Mouse (Mus musculus) MEL (cell line): Measurements from ENCODE around the gene Tgoln1. TPM values are rescaled to one million over a fixed set of nuclear protein-coding genes. Genes with fewer than 3 reads are reported as not detected.

Experiments used
- DNase-seq: peaks from one replicate; pipeline ENCODE4 v3.0.0; 2011; ENCODE audit warnings: low read depth, low spot score
- H3K27ac ChIP-seq: 2 replicates; pipeline ENCODE4 v1.5.1; 2012; ENCODE audit warnings: low read depth, mild to moderate bottlenecking, control low read depth, low read length, moderate library complexity; ENCODE audit not compliant: control insufficient read depth
- H3K27me3 ChIP-seq, 2 experiments: fragments of 150-350 bp in 1 of 2; sonication (generic) in 1 of 2; 2 replicates each; pipeline ENCODE4 v1.6.1; 2012; ENCODE audit warnings: low read length in 2 of 2, mild to moderate bottlenecking in 2 of 2, improper control_type of control experiment in 1 of 2, moderate library complexity in 1 of 2; ENCODE audit not compliant: insufficient read depth in 2 of 2, control insufficient read depth in 1 of 2
- H3K36me3 ChIP-seq, 2 experiments: 2 replicates each; pipeline ENCODE4 v1.6.1; 2012 to 2014; ENCODE audit warnings: low read length in 2 of 2, improper control_type of control experiment in 1 of 2, inconsistent platforms in 1 of 2, mild to moderate bottlenecking in 1 of 2; ENCODE audit not compliant: insufficient read depth in 2 of 2, control insufficient read depth in 1 of 2
- H3K4me1 ChIP-seq, 2 experiments: fragments of 150-350 bp in 1 of 2; sonication (generic) in 1 of 2; 2 replicates each; pipeline ENCODE4 v1.6.1; 2012; ENCODE audit warnings: low read length in 2 of 2, improper control_type of control experiment in 1 of 2, mild to moderate bottlenecking in 1 of 2; ENCODE audit not compliant: insufficient read depth in 2 of 2, control insufficient read depth in 1 of 2
- H3K4me3 ChIP-seq, 2 experiments: fragments of 150-350 bp in 1 of 2; sonication (generic) in 1 of 2; 2 replicates each; pipeline ENCODE4 v1.5.1; 2012; ENCODE audit warnings: low read depth in 2 of 2, low read length in 2 of 2, mild to moderate bottlenecking in 2 of 2, moderate library complexity in 2 of 2, control low read depth in 1 of 2, improper control_type of control experiment in 1 of 2; ENCODE audit not compliant: control insufficient read depth in 1 of 2, insufficient read depth in 1 of 2
- H3K79me2 ChIP-seq: 2 replicates; pipeline ENCODE4 v1.6.1; 2012; ENCODE audit warnings: mild to moderate bottlenecking, low read length, moderate library complexity; ENCODE audit not compliant: control insufficient read depth, poor library complexity, insufficient read depth
- H3K9ac ChIP-seq: 2 replicates; pipeline ENCODE4 v1.6.1; 2012; ENCODE audit warnings: low read depth, mild to moderate bottlenecking, control low read depth, low read length, moderate library complexity; ENCODE audit not compliant: control insufficient read depth, poor library complexity, severe bottlenecking
- H3K9me3 ChIP-seq: fragments of 150-350 bp; sonication (generic); replicated peaks from 2 replicates; pipeline ENCODE4 v1.6.1; 2012; ENCODE audit warnings: mild to moderate bottlenecking, low read length, improper control_type of control experiment, moderate library complexity; ENCODE audit not compliant: insufficient read depth
- BHLHE40 ChIP-seq: IDR thresholded peaks from 2 replicates; pipeline ENCODE4 v1.6.1; 2012; ENCODE audit warnings: low read depth, mild to moderate bottlenecking, inconsistent platforms, low read length, improper control_type of control experiment, borderline replicate concordance
- CHD1 ChIP-seq: IDR thresholded peaks from 2 replicates; pipeline ENCODE4 v1.6.1; 2012; ENCODE audit warnings: low read depth, mild to moderate bottlenecking, inconsistent platforms, low read length, improper control_type of control experiment
- CHD2 ChIP-seq: IDR thresholded peaks from 2 replicates; pipeline ENCODE4 v1.6.1; 2011; ENCODE audit warnings: low read length, improper control_type of control experiment
- CTCF ChIP-seq, 3 experiments: IDR thresholded peaks in 2 of 3; conservative IDR thresholded peaks in 1 of 3; 2 replicates each; pipeline ENCODE4 v1.5.1; 2011 to 2012; ENCODE audit warnings: low read length in 3 of 3, low read depth in 2 of 3, mild to moderate bottlenecking in 2 of 3, improper control_type of control experiment in 1 of 3, inconsistent platforms in 1 of 3, mixed read lengths in 1 of 3, moderate library complexity in 1 of 3; ENCODE audit not compliant: control insufficient read depth in 1 of 3, insufficient read depth in 1 of 3, poor library complexity in 1 of 3, severe bottlenecking in 1 of 3
- E2F4 ChIP-seq: IDR thresholded peaks from 2 replicates; pipeline ENCODE4 v1.6.1; 2011; ENCODE audit warnings: low read depth, low read length, improper control_type of control experiment, borderline replicate concordance
- ELF1 ChIP-seq: IDR thresholded peaks from 2 replicates; pipeline ENCODE4 v1.6.1; 2014; ENCODE audit warnings: low read depth, mild to moderate bottlenecking, inconsistent platforms, low read length, improper control_type of control experiment, moderate library complexity
- EP300 ChIP-seq, 2 experiments: IDR thresholded peaks; 2 replicates each; pipeline ENCODE4 v1.6.1; 2011; ENCODE audit warnings: improper control_type of control experiment in 2 of 2, low read length in 2 of 2, low read depth in 1 of 2, mild to moderate bottlenecking in 1 of 2
- ETS1 ChIP-seq: IDR thresholded peaks from 2 replicates; pipeline ENCODE4 v1.6.1; 2012; ENCODE audit warnings: low read depth, mild to moderate bottlenecking, inconsistent platforms, low read length, improper control_type of control experiment, moderate library complexity
- GABPA ChIP-seq: IDR thresholded peaks from 2 replicates; pipeline ENCODE4 v1.6.1; 2012; ENCODE audit warnings: low read depth, mild to moderate bottlenecking, inconsistent platforms, low read length, improper control_type of control experiment, moderate library complexity
- GATA1 ChIP-seq: IDR thresholded peaks from 2 replicates; pipeline ENCODE4 v1.6.1; 2011; ENCODE audit warnings: low read depth, low read length, improper control_type of control experiment
- HCFC1 ChIP-seq: IDR thresholded peaks from 2 replicates; pipeline ENCODE4 v1.6.1; 2012; ENCODE audit warnings: low read depth, mild to moderate bottlenecking, inconsistent platforms, low read length, improper control_type of control experiment, moderate library complexity
- JUND ChIP-seq: IDR thresholded peaks from 2 replicates; pipeline ENCODE4 v1.6.1; 2011; ENCODE audit warnings: low read depth, mild to moderate bottlenecking, improper control_type of control experiment, low read length
- KAT2A ChIP-seq: conservative IDR thresholded peaks from 2 replicates; pipeline ENCODE4 v1.6.1; 2012; ENCODE audit warnings: low read depth, low read length, improper control_type of control experiment, inconsistent platforms
- MAFK ChIP-seq: IDR thresholded peaks from 2 replicates; pipeline ENCODE4 v1.6.1; 2011; ENCODE audit warnings: low read depth, mild to moderate bottlenecking, low read length, improper control_type of control experiment, borderline replicate concordance
- MAX ChIP-seq: IDR thresholded peaks from 2 replicates; pipeline ENCODE4 v1.6.1; 2011; ENCODE audit warnings: low read length, improper control_type of control experiment
- MAZ ChIP-seq: IDR thresholded peaks from 2 replicates; pipeline ENCODE4 v1.6.1; 2012; ENCODE audit warnings: low read depth, mild to moderate bottlenecking, inconsistent platforms, low read length, improper control_type of control experiment
- MEF2A ChIP-seq: IDR thresholded peaks from 2 replicates; pipeline ENCODE4 v1.6.1; 2014; ENCODE audit warnings: low read depth, mild to moderate bottlenecking, inconsistent platforms, low read length, improper control_type of control experiment; ENCODE audit not compliant: poor library complexity, insufficient replicate concordance, severe bottlenecking; ENCODE audit errors: extremely low read depth
- MXI1 ChIP-seq: IDR thresholded peaks from 2 replicates; pipeline ENCODE4 v1.6.1; 2011; ENCODE audit warnings: mild to moderate bottlenecking, low read depth, low read length, improper control_type of control experiment
- MYB ChIP-seq: IDR thresholded peaks from 2 replicates; pipeline ENCODE4 v1.6.1; 2011; ENCODE audit warnings: mild to moderate bottlenecking, low read depth, low read length, improper control_type of control experiment
- MYC ChIP-seq: IDR thresholded peaks from 2 replicates; pipeline ENCODE4 v1.6.1; 2011; ENCODE audit warnings: low read depth, mild to moderate bottlenecking, low read length, improper control_type of control experiment, moderate library complexity
- NELFE ChIP-seq: IDR thresholded peaks from 2 replicates; pipeline ENCODE4 v1.6.1; 2011; ENCODE audit warnings: low read depth, low read length, improper control_type of control experiment
- NRF1 ChIP-seq: IDR thresholded peaks from 2 replicates; pipeline ENCODE4 v1.6.1; 2014; ENCODE audit warnings: low read depth, mild to moderate bottlenecking, inconsistent platforms, low read length, improper control_type of control experiment, moderate library complexity; ENCODE audit not compliant: poor library complexity, insufficient read depth, severe bottlenecking
- POLR2A ChIP-seq, 2 experiments: IDR thresholded peaks; 2 replicates each; pipeline ENCODE4 v1.6.1; 2011 to 2012; ENCODE audit warnings: low read length in 2 of 2, mild to moderate bottlenecking in 2 of 2, control low read depth in 1 of 2, improper control_type of control experiment in 1 of 2, low read depth in 1 of 2, moderate library complexity in 1 of 2; ENCODE audit not compliant: control insufficient read depth in 1 of 2, insufficient read depth in 1 of 2, poor library complexity in 1 of 2
- POLR2AphosphoS2 ChIP-seq: IDR thresholded peaks from 2 replicates; pipeline ENCODE4 v1.6.1; 2011; ENCODE audit warnings: low read length, improper control_type of control experiment
- POLR2AphosphoS5 ChIP-seq: IDR thresholded peaks from 2 replicates; pipeline ENCODE4 v1.6.1; 2012; ENCODE audit warnings: low read depth, borderline replicate concordance, mild to moderate bottlenecking, inconsistent platforms, low read length, moderate library complexity, mixed read lengths
- RAD21 ChIP-seq: IDR thresholded peaks from 2 replicates; pipeline ENCODE4 v1.6.1; 2011; ENCODE audit warnings: mild to moderate bottlenecking, low read depth, low read length, improper control_type of control experiment
- SIN3A ChIP-seq: IDR thresholded peaks from 2 replicates; pipeline ENCODE4 v1.6.1; 2012; ENCODE audit warnings: low read length, improper control_type of control experiment, inconsistent platforms
- SMC3 ChIP-seq: IDR thresholded peaks from 2 replicates; pipeline ENCODE4 v1.6.1; 2011; ENCODE audit warnings: low read depth, low read length, improper control_type of control experiment
- TAL1 ChIP-seq: IDR thresholded peaks from 2 replicates; pipeline ENCODE4 v1.6.1; 2012; ENCODE audit warnings: mild to moderate bottlenecking, inconsistent platforms, low read length, moderate library complexity, mixed read lengths
- TBP ChIP-seq: IDR thresholded peaks from 2 replicates; pipeline ENCODE4 v1.8.0; 2011; ENCODE audit warnings: low read depth, low read length, improper control_type of control experiment
- TCF12 ChIP-seq: IDR thresholded peaks from 2 replicates; pipeline ENCODE4 v1.6.1; 2014; ENCODE audit warnings: low read depth, mild to moderate bottlenecking, inconsistent platforms, low read length, improper control_type of control experiment, moderate library complexity
- UBTF ChIP-seq: IDR thresholded peaks from 2 replicates; pipeline ENCODE4 v1.6.1; 2012; ENCODE audit warnings: low read depth, mild to moderate bottlenecking, inconsistent platforms, low read length, improper control_type of control experiment, moderate library complexity, borderline replicate concordance; ENCODE audit not compliant: insufficient read depth
- USF1 ChIP-seq: IDR thresholded peaks from 2 replicates; pipeline ENCODE4 v1.6.1; 2014; ENCODE audit warnings: low read depth, mild to moderate bottlenecking, inconsistent platforms, low read length, improper control_type of control experiment, moderate library complexity
- USF2 ChIP-seq, 2 experiments: IDR thresholded peaks; 2 replicates each; pipeline ENCODE4 v1.6.1; 2011 to 2012; ENCODE audit warnings: improper control_type of control experiment in 2 of 2, low read length in 2 of 2, borderline replicate concordance in 1 of 2, inconsistent platforms in 1 of 2, low read depth in 1 of 2, mild to moderate bottlenecking in 1 of 2; ENCODE audit not compliant: insufficient read depth in 1 of 2
- ZC3H11A ChIP-seq: IDR thresholded peaks from 2 replicates; pipeline ENCODE4 v1.6.1; 2012; ENCODE audit warnings: low read depth, mild to moderate bottlenecking, inconsistent platforms, low read length, improper control_type of control experiment
- ZKSCAN1 ChIP-seq: IDR thresholded peaks from 2 replicates; pipeline ENCODE4 v1.6.1; 2012; ENCODE audit warnings: low read depth, mild to moderate bottlenecking, inconsistent platforms, low read length, improper control_type of control experiment, moderate library complexity
- ZMIZ1 ChIP-seq: IDR thresholded peaks from 2 replicates; pipeline ENCODE4 v1.6.1; 2012; ENCODE audit warnings: low read depth, mild to moderate bottlenecking, inconsistent platforms, low read length, improper control_type of control experiment, moderate library complexity
- ZNF384 ChIP-seq: IDR thresholded peaks from 2 replicates; pipeline ENCODE4 v1.6.1; 2012; ENCODE audit warnings: low read depth, mild to moderate bottlenecking, inconsistent platforms, low read length, improper control_type of control experiment
- polyA plus RNA-seq, 2 experiments: library from polyadenylated mRNA; stranded (reverse) in 1 of 2; unstranded in 1 of 2; fragments of >175 nt in 1 of 2; fragments of >200 nt in 1 of 2; gene quantifications; 2 replicates each; pipeline versions ENCODE4 v1.2.1 to v1.2.4; 2012; ENCODE audit warnings: low replicate concordance in 2 of 2, low read depth in 1 of 2; ENCODE audit not compliant: insufficient read length in 2 of 2, insufficient read depth in 1 of 2, missing spikeins in 1 of 2
- total RNA-seq: library from RNA; depleted of rRNA; stranded (reverse); fragments of 300-350 nt; gene quantifications from 2 replicates; pipeline ENCODE4 v1.2.3, GENCODE M21; 2012

The Tgoln1 gene
- total and polyA plus RNA-seq, 3 experiments: 20.6 to 106 (median 23.9) TPM

GRCm38 (mm10) chr6:72566044-72566443, 50.8 kb downstream of the Tgoln1 start:
- Histone ChIP-seq H3K4me3 (no peak overlapping the region), H3K4me1 (no peaks in the 10 kb centered on the region), H3K9me3 (no peaks in the 10 kb centered on the region), H3K27ac (no peak overlapping the region), H3K36me3 (peaks cover 0 to 4% of the 10 kb centered on the region in 2 experiments; a peak in 2 of 4 replicates), H3K9ac (peak overlapping the region; percentile 23), H3K27me3 (no peaks in the 10 kb centered on the region), H3K79me2 (no peaks in the 10 kb centered on the region)
- DNase-seq: peak; percentile 89
- no peak for TF ChIP-seq NELFE
- peak; percentile 59; the same call in 1 of the 2 replicates for TF ChIP-seq SIN3A
- no peak for TF ChIP-seq MYC
- peak; percentile 75 to 98 (median 83) for TF ChIP-seq CTCF (IDR thresholded peaks at IDR 0.05 in 2 of 3, conservative IDR thresholded peaks at IDR 0.05 in 1 of 3; ENCODE audit: control insufficient read depth in 1 of 3, insufficient read depth in 1 of 3, low read depth in 2 of 3, low read length in 3 of 3, poor library complexity in 1 of 3, severe bottlenecking in 1 of 3)
- no peak for TF ChIP-seq USF2 (IDR thresholded peaks at IDR 0.05; ENCODE audit: borderline replicate concordance in 1 of 2, insufficient read depth in 1 of 2, low read depth in 1 of 2, low read length in 2 of 2)
- TF ChIP-seq HCFC1: no peak
- TF ChIP-seq POLR2A (IDR thresholded peaks at IDR 0.05; ENCODE audit: control insufficient read depth in 1 of 2, insufficient read depth in 1 of 2, low read depth in 1 of 2, low read length in 2 of 2, poor library complexity in 1 of 2): no peak
- no peak for TF ChIP-seq UBTF
- TF ChIP-seq ZKSCAN1: no peak
- peak; percentile 40; the same call in 1 of the 2 replicates for TF ChIP-seq MAZ
- no peak for TF ChIP-seq USF1
- TF ChIP-seq JUND: no peak
- TF ChIP-seq TAL1: no peak
- no peak for TF ChIP-seq MAX
- peak; percentile 95 for TF ChIP-seq RAD21
- no peak for TF ChIP-seq TBP
- no peak for TF ChIP-seq POLR2AphosphoS5
- TF ChIP-seq POLR2AphosphoS2: no peak
- no peak for TF ChIP-seq ZMIZ1
- 0 out of 2 replicates have a peak, but pooled peaks have one; percentile 14 for TF ChIP-seq ZNF384
- no peak for TF ChIP-seq BHLHE40
- no peak for TF ChIP-seq CHD1
- TF ChIP-seq ZC3H11A: peak; percentile 96
- no peak for TF ChIP-seq MYB
- TF ChIP-seq CHD2: no peak
- no peak for TF ChIP-seq KAT2A
- 0 out of 2 replicates have a peak, but pooled peaks have one; percentile 12 for TF ChIP-seq NRF1
- no peak for TF ChIP-seq MXI1
- TF ChIP-seq MEF2A: no peak
- no peak for TF ChIP-seq EP300 (IDR thresholded peaks at IDR 0.05; ENCODE audit: low read depth in 1 of 2, low read length in 2 of 2)
- TF ChIP-seq ETS1: no peak
- TF ChIP-seq ELF1: peak; percentile 56; the same call in 1 of the 2 replicates
- no peak for TF ChIP-seq E2F4
- TF ChIP-seq SMC3: peak; percentile 97
- TF ChIP-seq GABPA: no peak
- no peak for TF ChIP-seq TCF12
- no peak for TF ChIP-seq MAFK
- TF ChIP-seq GATA1: no peak
